Mouse (Mus musculus): ENCODE data around the gene Prom1. TPM values are rescaled to one million over a fixed set of nuclear protein-coding genes. Genes with fewer than 3 reads are reported as not detected.
A peak's percentile ranks its signal among the peaks of the same experiment; 100 is the strongest.

Prom1 gene
- polyA plus RNA-seq, 1 experiment from 2014 or later, result 120 TPM

GRCm38 (mm10) chr5:44070529-44071133 lies 31.2 kb downstream of the Prom1 start:
- peaks cover 19% of the 10 kb centered on the region for H3K4me1 ChIP-seq
- no peaks in the 10 kb centered on the region for H3K9me3 ChIP-seq (replicated peaks)
- H3K36me3 ChIP-seq, result peaks cover 32% of the 10 kb centered on the region
- WGBS, result 94% methylated on average over 7 of the region's 7 CpGs
- no peaks in the 10 kb centered on the region for H3K27me3 ChIP-seq (ENCODE audit: low read depth, poor library complexity, severe bottlenecking)
- no peak overlapping the region for H3K27ac ChIP-seq
- DNase-seq (ENCODE audit: low spot score), result no peak
- H3K4me3 ChIP-seq, result no peak overlapping the region

GRCm38 (mm10) chr5:44058258-44058657 lies 43.6 kb downstream of the Prom1 start:
- H3K4me3 ChIP-seq, result no peak overlapping the region
- no peaks in the 10 kb centered on the region for H3K27me3 ChIP-seq (ENCODE audit: low read depth, poor library complexity, severe bottlenecking)
- WGBS, result 96% methylated on average over 3 of the region's 3 CpGs
- H3K9me3 ChIP-seq (replicated peaks), result no peaks in the 10 kb centered on the region
- no peak for DNase-seq (ENCODE audit: low spot score)
- H3K4me1 ChIP-seq, result no peaks in the 10 kb centered on the region
- no peak overlapping the region for H3K27ac ChIP-seq
- peaks cover 88% of the 10 kb centered on the region for H3K36me3 ChIP-seq

GRCm38 (mm10) chr5:44050213-44050612 lies 51.6 kb downstream of the Prom1 start:
- Histone ChIP-seq H3K4me1 (peaks cover 4% of the 10 kb centered on the region; the same call in 1 of the 2 replicates), H3K36me3 (peaks cover 55% of the 10 kb centered on the region), H3K9me3 (replicated peaks) (no peaks in the 10 kb centered on the region), H3K27ac (no peak overlapping the region), H3K27me3 (ENCODE audit: low read depth, poor library complexity, severe bottlenecking) (no peaks in the 10 kb centered on the region), H3K4me3 (no peak overlapping the region)
- no peak for DNase-seq (ENCODE audit: low spot score)
- 80% methylated on average over 8 of the region's 8 CpGs for WGBS

GRCm38 (mm10) chr5:44049395-44049976 lies 52.3 kb downstream of the Prom1 start:
- no peak overlapping the region for H3K4me3 ChIP-seq
- H3K27ac ChIP-seq, result no peak overlapping the region
- no peak for DNase-seq (ENCODE audit: low spot score)
- peaks cover 55% of the 10 kb centered on the region for H3K36me3 ChIP-seq
- WGBS, result 73% methylated on average over 6 of the region's 6 CpGs
- H3K27me3 ChIP-seq (ENCODE audit: low read depth, poor library complexity, severe bottlenecking), result no peaks in the 10 kb centered on the region
- H3K4me1 ChIP-seq, result peaks cover 4% of the 10 kb centered on the region; the same call in 1 of the 2 replicates
- H3K9me3 ChIP-seq (replicated peaks), result no peaks in the 10 kb centered on the region

- H3K4me1 ChIP-seq, result peaks cover 4% of the 10 kb centered on the region; the same call in 1 of the 2 replicates
- H3K4me3 ChIP-seq, result no peak overlapping the region
- H3K27me3 ChIP-seq (ENCODE audit: low read depth, poor library complexity, severe bottlenecking), result no peaks in the 10 kb centered on the region
- no peak for DNase-seq (ENCODE audit: low spot score)
- peaks cover 54% of the 10 kb centered on the region for H3K36me3 ChIP-seq
- 53% methylated on average over 5 of the region's 5 CpGs for WGBS
- no peaks in the 10 kb centered on the region for H3K9me3 ChIP-seq (replicated peaks)
- H3K27ac ChIP-seq, result no peak overlapping the region
These were observed 53.1 kb downstream of the Prom1 start for GRCm38 (mm10) chr5:44048568-44049363.

GRCm38 (mm10) chr5:44041725-44042124 lies 60.1 kb downstream of the Prom1 start:
- Histone ChIP-seq H3K36me3 (peaks cover 80% of the 10 kb centered on the region), H3K27me3 (ENCODE audit: low read depth, poor library complexity, severe bottlenecking) (no peaks in the 10 kb centered on the region), H3K9me3 (replicated peaks) (no peaks in the 10 kb centered on the region), H3K4me1 (no peaks in the 10 kb centered on the region), H3K4me3 (no peak overlapping the region), H3K27ac (no peak overlapping the region)
- DNase-seq (ENCODE audit: low spot score), result no peak
- 52% methylated on average over 1 of the region's 1 CpGs for WGBS

GRCm38 (mm10) chr5:44041056-44041455 lies 60.8 kb downstream of the Prom1 start:
- 89% methylated on average over 3 of the region's 3 CpGs for WGBS
- no peak for DNase-seq (ENCODE audit: low spot score)

GRCm38 (mm10) chr5:43998295-43998989 lies 103.4 kb downstream of the Prom1 start:
- Histone ChIP-seq H3K27me3 (ENCODE audit: low read depth, poor library complexity, severe bottlenecking) (no peaks in the 10 kb centered on the region), H3K27ac (no peak overlapping the region), H3K4me3 (no peak overlapping the region), H3K9me3 (replicated peaks) (no peaks in the 10 kb centered on the region), H3K4me1 (no peaks in the 10 kb centered on the region), H3K36me3 (peaks cover 72% of the 10 kb centered on the region)
- WGBS, result 94% methylated on average over 9 of the region's 9 CpGs
- no peak for DNase-seq (ENCODE audit: low spot score)

More at GRCm38 (mm10) chr5:44041056-44041455, 60.8 kb downstream of the Prom1 start:
- no peaks in the 10 kb centered on the region for H3K4me1 ChIP-seq
- H3K27ac ChIP-seq, result no peak overlapping the region
- H3K36me3 ChIP-seq, result peaks cover 80% of the 10 kb centered on the region
- no peak overlapping the region for H3K4me3 ChIP-seq
- H3K9me3 ChIP-seq (replicated peaks), result no peaks in the 10 kb centered on the region
- H3K27me3 ChIP-seq (ENCODE audit: low read depth, poor library complexity, severe bottlenecking), result no peaks in the 10 kb centered on the region

GRCm38 (mm10) chr5:43997626-43998025 lies 104.2 kb downstream of the Prom1 start:
- no peak overlapping the region for H3K4me3 ChIP-seq
- 91% methylated on average over 8 of the region's 8 CpGs for whole genome bisulfite sequencing
- no peaks in the 10 kb centered on the region for H3K27me3 ChIP-seq (ENCODE audit: low read depth, poor library complexity, severe bottlenecking)
- H3K36me3 ChIP-seq, result peaks cover 64% of the 10 kb centered on the region
- H3K9me3 ChIP-seq (replicated peaks), result no peaks in the 10 kb centered on the region
- no peaks in the 10 kb centered on the region for H3K4me1 ChIP-seq
- no peak for DNase-seq (ENCODE audit: low spot score)
- H3K27ac ChIP-seq, result no peak overlapping the region

GRCm38 (mm10) chr5:43996162-43996561 lies 105.7 kb downstream of the Prom1 start:
- no peaks in the 10 kb centered on the region for H3K4me1 ChIP-seq
- WGBS, result 88% methylated on average over 4 of the region's 4 CpGs
- no peak overlapping the region for H3K4me3 ChIP-seq
- no peaks in the 10 kb centered on the region for H3K9me3 ChIP-seq (replicated peaks)
- H3K27me3 ChIP-seq (ENCODE audit: low read depth, poor library complexity, severe bottlenecking), result no peaks in the 10 kb centered on the region
- H3K27ac ChIP-seq, result no peak overlapping the region
- H3K36me3 ChIP-seq, result peaks cover 49% of the 10 kb centered on the region
- no peak for DNase-seq (ENCODE audit: low spot score)

GRCm38 (mm10) chr5:43994981-43995380 lies 106.9 kb downstream of the Prom1 start:
- Histone ChIP-seq H3K4me3 (no peak overlapping the region), H3K36me3 (peaks cover 37% of the 10 kb centered on the region), H3K9me3 (replicated peaks) (no peaks in the 10 kb centered on the region), H3K27ac (no peak overlapping the region), H3K4me1 (no peaks in the 10 kb centered on the region), H3K27me3 (ENCODE audit: low read depth, poor library complexity, severe bottlenecking) (no peaks in the 10 kb centered on the region)
- WGBS, result 92% methylated on average over 2 of the region's 2 CpGs
- DNase-seq (ENCODE audit: low spot score), result no peak

- Histone ChIP-seq H3K4me1 (no peaks in the 10 kb centered on the region), H3K9me3 (replicated peaks) (no peaks in the 10 kb centered on the region), H3K27ac (no peak overlapping the region), H3K27me3 (ENCODE audit: low read depth, poor library complexity, severe bottlenecking) (no peaks in the 10 kb centered on the region), H3K36me3 (0 out of 2 replicates have a peak, but pooled peaks cover 3% of the 10 kb centered on the region), H3K4me3 (no peak overlapping the region)
- peak; percentile 68 for DNase-seq (ENCODE audit: low spot score)
- 48% methylated on average over 6 of the region's 6 CpGs for WGBS
These were observed 111.5 kb downstream of the Prom1 start for GRCm38 (mm10) chr5:43990316-43990715.
